In the genomic region with DNA sequence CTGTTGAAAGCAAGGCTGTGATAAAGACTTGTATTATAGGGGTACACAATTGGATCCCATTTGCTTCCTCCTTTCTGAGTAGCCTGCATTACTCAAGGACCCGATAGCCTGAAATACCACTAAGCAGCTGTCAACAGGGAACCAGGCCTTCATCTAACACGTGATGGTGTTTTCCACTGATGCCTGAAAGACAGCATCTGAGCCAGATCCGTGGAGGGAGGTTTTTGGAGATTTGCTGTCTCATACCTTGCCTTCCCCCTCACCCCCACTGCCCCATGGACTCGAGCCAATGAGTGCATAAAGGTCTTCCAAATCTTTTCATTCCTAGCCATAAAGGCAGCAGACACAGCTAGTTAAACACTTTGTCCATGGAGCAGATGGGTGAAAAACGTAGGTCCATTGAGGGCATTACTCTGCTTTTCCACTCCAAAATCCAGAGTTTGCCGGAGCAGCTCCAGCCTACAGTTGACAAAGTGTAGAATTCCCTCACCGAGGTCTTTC, we compare ENCODE assay signal across 8 mouse cellular contexts. TPM values are rescaled to one million over a fixed set of nuclear protein-coding genes. Genes with fewer than 3 reads are reported as not detected.
A peak's percentile ranks its signal among the peaks of the same experiment; 100 is the strongest.
DNase-seq lines count a peak whose midpoint lies in the region; ATAC-seq lines count a peak whose summit lies in the region.

No protein-coding gene starts in this region.

- DNase-seq in layer of hippocampus, adult 11-12 months (ENCODE audit: low spot score), result peak; percentile 17
- DNase-seq in layer of hippocampus, postnatal 36 days, result no peak
- DNase-seq in cerebellum, adult 8-10 months, result peak; percentile 16
- peak; percentile 24 for DNase-seq in splenic B cell, adult 2 months (ENCODE audit: low read depth, low spot score)
- no peak for DNase-seq in thymus, postnatal 25 days
- no peak for DNase-seq in B cell, adult 2 months

- no peaks in the 10 kb centered on the region for H3K27me3 ChIP-seq in heart, embryonic 14.5 days (ENCODE audit: control insufficient read depth, insufficient read depth, low read length)
- H3K27me3 ChIP-seq in liver, embryonic 15.5 days, result no peaks in the 10 kb centered on the region
- H3K27me3 ChIP-seq in splenic B cell, adult 2 months (ENCODE audit: control insufficient read depth, insufficient read depth, low read length, poor library complexity, severe bottlenecking), result no peaks in the 10 kb centered on the region

- no peak for ATAC-seq in heart, embryonic 14.5 days (ENCODE audit: insufficient number of reproducible peaks, insufficient read depth, low FRiP score, low read depth)
- ATAC-seq in liver, embryonic 15.5 days (ENCODE audit: insufficient read depth), result no peak

- peaks cover 18 to 22% of the 10 kb centered on the region in 2 experiments for H3K4me1 ChIP-seq in heart, embryonic 14.5 days (ENCODE audit: control insufficient read depth in 2 of 2, insufficient read depth in 2 of 2, low read length in 2 of 2)
- peaks cover 38% of the 10 kb centered on the region for H3K4me1 ChIP-seq in liver, embryonic 15.5 days (replicated peaks)

- peak overlapping the region in 1 of 2 experiments; percentile 98; a peak in 2 of 4 replicates for H3K27ac ChIP-seq in heart, embryonic 14.5 days (replicated peaks in 1 of 2; ENCODE audit: control insufficient read depth in 1 of 2, insufficient read depth in 1 of 2, low read depth in 2 of 2, low read length in 2 of 2)
- H3K27ac ChIP-seq in liver, embryonic 15.5 days (replicated peaks), result 0 out of 2 replicates have a peak overlapping the region, but pooled peaks have one; percentile 96

- H3K9me3 ChIP-seq in heart, embryonic 14.5 days (ENCODE audit: control insufficient read depth, low read length), result no peaks in the 10 kb centered on the region
- H3K9me3 ChIP-seq in liver, embryonic 15.5 days (replicated peaks), result no peaks in the 10 kb centered on the region

- H3K36me3 ChIP-seq in heart, embryonic 14.5 days (ENCODE audit: control insufficient read depth, insufficient read depth, low read length), result no peaks in the 10 kb centered on the region
- no peaks in the 10 kb centered on the region for H3K36me3 ChIP-seq in liver, embryonic 15.5 days (replicated peaks)
- H3K36me3 ChIP-seq in splenic B cell, adult 2 months (ENCODE audit: control insufficient read depth, insufficient read depth, low read length, poor library complexity, severe bottlenecking), result no peaks in the 10 kb centered on the region

- H3K4me3 ChIP-seq in heart, embryonic 14.5 days (ENCODE audit: control insufficient read depth in 1 of 2, insufficient read depth in 1 of 2, low read depth in 1 of 2, low read length in 2 of 2), result peak overlapping the region in 1 of 2 experiments; percentile 77; a peak in 2 of 4 replicates
- peak overlapping the region; percentile 91; the same call in 1 of the 2 replicates for H3K4me3 ChIP-seq in liver, embryonic 15.5 days (replicated peaks)

- no peak overlapping the region; the same call in 1 of the 2 replicates for H3K9ac ChIP-seq in heart, embryonic 14.5 days (ENCODE audit: low read length)
- peak overlapping the region; percentile 86; the same call in 1 of the 2 replicates for H3K9ac ChIP-seq in liver, embryonic 15.5 days

- peak overlapping the region; percentile 76 for H3K4me2 ChIP-seq in heart, embryonic 14.5 days (ENCODE audit: low read length)
- peak overlapping the region; percentile 96 for H3K4me2 ChIP-seq in liver, embryonic 15.5 days

- WGBS in heart, embryonic 14.5 days, result 14% methylated on average over 7 of the region's 7 CpGs
- WGBS in liver, embryonic 15.5 days (ENCODE audit: insufficient replicate concordance), result 50% methylated on average over 7 of the region's 7 CpGs

RNA-seq across cellular contexts. Expression of gene Srd5a3, which starts 0.8 kb away (rescaled TPM):
- total RNA-seq in layer of hippocampus, postnatal 36 days (2021), result 10 to 100 TPM; 19.1 to 20.8 TPM
- polyA plus RNA-seq in heart, embryonic 14.5 days (2014; fragmentation: Nextera tagmentation; extraction: Ambion mirVana), result 22.6 and 26.9 TPM in 2 replicates
- polyA plus RNA-seq in liver, embryonic 15.5 days (2015; fragmentation: Nextera tagmentation; extraction: Ambion mirVana), result 13.6 and 14.7 TPM in 2 replicates

RNA-seq across cellular contexts. Expression of gene Tmem165, which starts 44.5 kb away (rescaled TPM):
- 10 to 100 TPM; 33.1 to 33.5 TPM for total RNA-seq in layer of hippocampus, postnatal 36 days (2021)
- 87.4 and 101 TPM in 2 replicates for polyA plus RNA-seq in heart, embryonic 14.5 days (2014; fragmentation: Nextera tagmentation; extraction: Ambion mirVana)
- polyA plus RNA-seq in liver, embryonic 15.5 days (2015; fragmentation: Nextera tagmentation; extraction: Ambion mirVana), result 26.2 and 27.4 TPM in 2 replicates

Comparison
In these comparisons a context has a peak if more than half of its experiments do, and no peak if none do; other contexts are left out.
1. DNase-seq: peak in layer of hippocampus, adult 11-12 months (single experiment), cerebellum, adult 8-10 months (single experiment) and splenic B cell, adult 2 months (single experiment); none in layer of hippocampus, postnatal 36 days (0 of 2), thymus, postnatal 25 days (single experiment) and B cell, adult 2 months (0 of 2).